Mouse (Mus musculus): ENCODE measurements at regions not wholly inside any gene's neighbourhood (a gene's known extent, or its start where the extent isn't known, plus 50 kb on each side); places are given as distances from the start of the nearest gene placed in this dataset.

DNA sequence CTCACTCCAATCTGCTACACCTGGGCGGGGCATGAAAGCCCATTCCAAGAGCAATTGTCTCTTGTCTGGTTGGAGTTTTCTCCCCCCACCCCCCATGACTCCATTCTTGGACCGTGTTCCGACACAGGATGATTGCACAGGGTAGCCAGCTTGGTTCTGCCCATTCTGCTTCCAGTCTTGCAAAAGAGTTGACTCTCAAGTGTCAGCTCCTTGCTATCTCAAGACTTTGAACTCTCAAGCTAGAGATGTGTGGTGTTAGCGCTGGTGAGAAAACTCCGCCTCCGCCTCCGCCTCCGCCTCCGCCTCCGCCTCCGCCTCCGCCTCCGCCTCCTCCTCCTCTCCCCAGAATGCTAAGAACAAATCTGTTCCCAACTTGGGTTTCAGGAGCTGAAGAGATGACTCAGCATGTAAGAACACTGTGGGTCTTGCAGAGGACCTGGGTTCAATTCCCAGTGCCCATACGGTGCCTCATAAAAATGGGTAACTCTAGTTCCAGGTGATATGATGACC, 135.1 kb downstream of the Bcat1 start:
- WGBS, result 96% methylated on average over 14 of the region's 14 CpGs
- ATAC-seq (replicated peaks), result no peak

GRCm38 (mm10) chr6:144938613-144939236, 137.3 kb downstream of the Bcat1 start:
- Histone ChIP-seq H3K27ac (replicated peaks) (no peak overlapping the region), H3K9me3 (no peaks in the 10 kb centered on the region), H3K36me3 (no peaks in the 10 kb centered on the region), H3K27me3 (no peaks in the 10 kb centered on the region), H3K4me3 (no peak overlapping the region), H3K9ac (replicated peaks) (no peak overlapping the region), H3K4me2 (replicated peaks) (no peak overlapping the region), H3K4me1 (no peaks in the 10 kb centered on the region)
- WGBS, result 52% methylated on average over 12 of the region's 12 CpGs
- no peak for ATAC-seq (replicated peaks)

More for the DNA sequence above, 135.1 kb downstream of the Bcat1 start:
- Histone ChIP-seq H3K27me3 (no peaks in the 10 kb centered on the region), H3K9me3 (no peaks in the 10 kb centered on the region), H3K4me3 (no peak overlapping the region), H3K4me1 (peaks cover 17% of the 10 kb centered on the region; the same call in 1 of the 2 replicates), H3K4me2 (replicated peaks) (no peak overlapping the region), H3K9ac (replicated peaks) (no peak overlapping the region), H3K27ac (replicated peaks) (no peak overlapping the region), H3K36me3 (no peaks in the 10 kb centered on the region)

DNA sequence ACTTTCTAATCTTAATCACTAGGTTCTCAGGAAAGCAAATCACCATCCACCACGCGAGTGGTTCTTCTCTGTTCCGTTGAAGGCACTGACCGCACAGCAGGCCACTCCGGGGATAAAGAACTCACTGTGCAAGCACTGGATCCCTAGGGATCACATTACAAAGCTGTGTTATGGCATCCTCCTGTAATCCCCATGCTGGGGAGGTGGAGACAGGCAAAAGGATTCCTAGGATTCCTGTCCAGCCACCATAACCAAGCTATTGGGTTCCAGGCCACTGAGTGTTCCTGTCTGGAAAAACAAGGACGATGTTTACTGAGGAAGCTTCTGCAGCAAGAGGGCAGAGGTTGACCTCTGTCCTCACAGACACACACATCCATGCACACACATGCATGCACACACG, 138.8 kb downstream of the Bcat1 start:
- WGBS, result 69% methylated on average over 7 of the region's 7 CpGs
- Histone ChIP-seq H3K36me3 (no peaks in the 10 kb centered on the region), H3K27me3 (no peaks in the 10 kb centered on the region), H3K4me3 (no peak overlapping the region), H3K4me1 (no peaks in the 10 kb centered on the region), H3K27ac (replicated peaks) (no peak overlapping the region), H3K9me3 (no peaks in the 10 kb centered on the region; the same call in 1 of the 2 replicates), H3K9ac (replicated peaks) (no peak overlapping the region), H3K4me2 (replicated peaks) (no peak overlapping the region)
- ATAC-seq (replicated peaks), result no peak

- no peak overlapping the region for H3K27ac ChIP-seq (replicated peaks)
- 68% methylated on average over 6 of the region's 6 CpGs for WGBS
- H3K27me3 ChIP-seq, result no peaks in the 10 kb centered on the region
- peaks cover 4% of the 10 kb centered on the region; the same call in 1 of the 2 replicates for H3K4me1 ChIP-seq
- no peak overlapping the region for H3K4me2 ChIP-seq (replicated peaks)
- H3K4me3 ChIP-seq, result no peak overlapping the region
- H3K9me3 ChIP-seq, result no peaks in the 10 kb centered on the region; the same call in 1 of the 2 replicates
- ATAC-seq (replicated peaks), result no peak
- no peaks in the 10 kb centered on the region for H3K36me3 ChIP-seq
- no peak overlapping the region for H3K9ac ChIP-seq (replicated peaks)
Measured at GRCm38 (mm10) chr6:144933722-144934235, 142.2 kb downstream of the Bcat1 start.

DNA sequence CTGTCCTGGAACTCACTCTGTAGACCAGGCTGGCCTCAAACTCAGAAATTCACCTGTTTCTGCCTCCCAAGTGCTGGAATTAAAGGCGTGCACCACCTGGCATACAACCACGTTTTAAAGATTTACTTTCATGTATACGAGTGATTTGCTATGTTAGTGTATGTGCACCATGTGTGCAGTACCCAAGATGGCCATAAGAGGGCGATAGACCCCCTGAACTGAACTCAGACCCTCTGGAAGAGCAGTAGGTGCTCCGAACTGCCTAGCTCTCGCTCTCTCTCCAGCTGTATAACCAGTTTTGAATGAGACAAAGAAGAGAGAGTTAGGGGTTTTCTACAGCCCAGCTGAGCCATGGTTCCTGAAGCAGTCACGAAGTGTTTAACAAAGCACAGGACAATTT, 143.6 kb downstream of the Bcat1 start:
- ATAC-seq (replicated peaks), result no peak
- Histone ChIP-seq H3K27ac (replicated peaks) (no peak overlapping the region), H3K27me3 (no peaks in the 10 kb centered on the region), H3K4me1 (peaks cover 7% of the 10 kb centered on the region), H3K9me3 (no peaks in the 10 kb centered on the region; the same call in 1 of the 2 replicates), H3K4me2 (replicated peaks) (no peak overlapping the region), H3K4me3 (no peak overlapping the region), H3K36me3 (no peaks in the 10 kb centered on the region), H3K9ac (replicated peaks) (no peak overlapping the region)
- WGBS, result 83% methylated on average over 7 of the region's 7 CpGs

DNA sequence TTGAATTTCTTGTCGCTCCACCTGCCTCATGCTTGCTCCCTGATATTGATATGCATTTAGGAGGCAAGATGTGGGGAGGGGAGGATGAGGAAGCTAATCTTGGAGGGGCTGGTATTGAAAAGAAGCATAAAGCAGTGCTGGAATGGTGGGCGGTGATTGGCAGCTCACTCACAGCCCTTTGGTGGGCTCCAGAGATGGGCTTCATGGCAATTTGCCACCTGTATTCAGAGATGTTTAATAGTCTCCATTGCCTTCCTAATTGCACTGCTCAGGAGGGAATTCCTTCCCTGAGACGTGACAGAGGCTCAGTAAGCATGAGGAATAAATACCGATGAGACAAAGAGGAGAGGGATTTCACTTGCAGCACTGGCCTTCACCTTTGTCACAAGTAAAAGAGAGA, 146.0 kb downstream of the Bcat1 start:
- Histone ChIP-seq H3K27me3 (no peaks in the 10 kb centered on the region), H3K4me2 (replicated peaks) (no peak overlapping the region), H3K9me3 (no peaks in the 10 kb centered on the region; the same call in 1 of the 2 replicates), H3K9ac (replicated peaks) (no peak overlapping the region), H3K4me1 (peaks cover 7% of the 10 kb centered on the region), H3K4me3 (no peak overlapping the region), H3K27ac (replicated peaks) (0 out of 2 replicates have a peak overlapping the region, but pooled peaks have one; percentile 11), H3K36me3 (no peaks in the 10 kb centered on the region)
- WGBS, result 11% methylated on average over 4 of the region's 4 CpGs
- peak; percentile 46; the same call in 1 of the 2 replicates for ATAC-seq (replicated peaks)

- H3K4me2 ChIP-seq (replicated peaks), result no peak overlapping the region
- peaks cover 7% of the 10 kb centered on the region for H3K4me1 ChIP-seq
- no peak overlapping the region for H3K27ac ChIP-seq (replicated peaks)
- no peaks in the 10 kb centered on the region for H3K27me3 ChIP-seq
- H3K9ac ChIP-seq (replicated peaks), result no peak overlapping the region
- no peak for ATAC-seq (replicated peaks)
- WGBS, result 88% methylated on average over 5 of the region's 5 CpGs
- no peaks in the 10 kb centered on the region; the same call in 1 of the 2 replicates for H3K9me3 ChIP-seq
- no peaks in the 10 kb centered on the region for H3K36me3 ChIP-seq
- H3K4me3 ChIP-seq, result no peak overlapping the region
Measured at GRCm38 (mm10) chr6:144929262-144929855, 146.6 kb downstream of the Bcat1 start.

DNA sequence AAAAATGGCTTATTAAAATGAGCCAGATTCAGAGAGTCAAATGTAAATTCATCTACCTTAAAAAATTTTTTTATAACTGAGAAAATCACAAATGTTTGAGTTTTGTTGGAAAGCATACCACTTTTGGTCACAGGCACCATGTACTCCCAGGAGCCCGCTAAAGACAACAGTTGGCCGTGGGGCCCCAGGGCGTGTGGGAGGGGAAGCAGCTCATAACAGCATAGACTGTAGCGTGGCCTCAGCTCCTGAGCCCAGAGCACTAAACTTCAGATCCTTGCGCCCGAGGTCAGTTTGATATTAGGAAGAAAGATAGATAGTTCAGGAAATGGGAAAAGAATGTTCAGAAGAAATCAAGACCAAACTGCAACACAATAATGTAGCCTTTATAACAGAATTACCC, 145.8 kb upstream of the Sox5 start:
- WGBS, result 74% methylated on average over 6 of the region's 6 CpGs
- Histone ChIP-seq H3K9me3 (no peaks in the 10 kb centered on the region; the same call in 1 of the 2 replicates), H3K36me3 (no peaks in the 10 kb centered on the region), H3K4me2 (replicated peaks) (no peak overlapping the region), H3K27me3 (no peaks in the 10 kb centered on the region), H3K9ac (replicated peaks) (no peak overlapping the region), H3K4me1 (peaks cover 7% of the 10 kb centered on the region), H3K4me3 (no peak overlapping the region), H3K27ac (replicated peaks) (no peak overlapping the region)
- no peak for ATAC-seq (replicated peaks)

- Histone ChIP-seq H3K4me2 (replicated peaks) (no peak overlapping the region), H3K27ac (replicated peaks) (no peak overlapping the region), H3K4me3 (no peak overlapping the region), H3K27me3 (no peaks in the 10 kb centered on the region), H3K9me3 (no peaks in the 10 kb centered on the region), H3K9ac (replicated peaks) (no peak overlapping the region), H3K4me1 (peaks cover 3% of the 10 kb centered on the region; the same call in 1 of the 2 replicates), H3K36me3 (no peaks in the 10 kb centered on the region)
- no peak for ATAC-seq (replicated peaks)
- 88% methylated on average over 3 of the region's 3 CpGs for WGBS
Measured at GRCm38 (mm10) chr6:144922762-144923161, 141.0 kb upstream of the Sox5 start.

- no peak for ATAC-seq (replicated peaks)
- 76% methylated on average over 5 of the region's 5 CpGs for WGBS
- Histone ChIP-seq H3K9me3 (no peaks in the 10 kb centered on the region), H3K4me2 (replicated peaks) (no peak overlapping the region), H3K27ac (replicated peaks) (no peak overlapping the region), H3K9ac (replicated peaks) (no peak overlapping the region), H3K4me1 (no peaks in the 10 kb centered on the region), H3K4me3 (no peak overlapping the region), H3K36me3 (no peaks in the 10 kb centered on the region), H3K27me3 (no peaks in the 10 kb centered on the region)
Measured at GRCm38 (mm10) chr6:144919750-144920149, 138.0 kb upstream of the Sox5 start.

DNA sequence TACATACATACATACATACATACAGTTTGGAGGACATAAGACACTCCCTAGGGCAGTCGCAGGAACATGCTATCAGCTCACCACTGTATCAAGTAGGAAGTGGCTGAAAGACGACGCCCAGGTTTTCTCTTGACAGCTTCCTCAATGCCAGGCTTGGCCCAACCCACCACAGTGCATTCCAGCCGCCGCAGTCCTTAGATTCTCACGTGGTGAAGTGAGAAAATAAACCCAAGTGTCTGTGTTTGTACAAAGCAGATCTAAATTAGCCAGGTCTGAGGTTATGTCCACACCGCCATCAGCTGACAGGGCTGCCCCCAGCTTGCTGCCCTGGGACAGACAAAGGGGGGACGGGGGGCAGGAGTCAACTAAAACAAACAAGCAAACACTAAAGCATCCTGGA, 135.4 kb upstream of the Sox5 start:
- 67% methylated on average over 8 of the region's 8 CpGs for WGBS
- H3K9ac ChIP-seq (replicated peaks), result no peak overlapping the region
- ATAC-seq (replicated peaks), result no peak
- H3K36me3 ChIP-seq, result no peaks in the 10 kb centered on the region
- H3K4me2 ChIP-seq (replicated peaks), result no peak overlapping the region
- no peak overlapping the region for H3K4me3 ChIP-seq
- no peaks in the 10 kb centered on the region for H3K4me1 ChIP-seq
- no peaks in the 10 kb centered on the region for H3K27me3 ChIP-seq
- no peaks in the 10 kb centered on the region for H3K9me3 ChIP-seq
- H3K27ac ChIP-seq (replicated peaks), result no peak overlapping the region

GRCm38 (mm10) chr6:144911781-144912180, 130.0 kb upstream of the Sox5 start:
- H3K9me3 ChIP-seq, result no peaks in the 10 kb centered on the region
- H3K4me3 ChIP-seq, result no peak overlapping the region
- no peaks in the 10 kb centered on the region for H3K27me3 ChIP-seq
- H3K4me2 ChIP-seq (replicated peaks), result no peak overlapping the region
- no peak overlapping the region for H3K27ac ChIP-seq (replicated peaks)
- no peak for ATAC-seq (replicated peaks)
- H3K4me1 ChIP-seq, result no peaks in the 10 kb centered on the region
- 64% methylated on average over 7 of the region's 7 CpGs for WGBS
- no peak overlapping the region for H3K9ac ChIP-seq (replicated peaks)
- H3K36me3 ChIP-seq, result no peaks in the 10 kb centered on the region
